Mouse (Mus musculus): ENCODE data around the gene Nectin3. TPM values are rescaled to one million over a fixed set of nuclear protein-coding genes. Genes with fewer than 3 reads are reported as not detected.

The Nectin3 gene
- polyA plus RNA-seq (2015; fragmentation: Nextera tagmentation; extraction: Ambion mirVana), result 26.3 and 29.8 TPM in 2 replicates

GRCm38 (mm10) chr16:46498421-46498789 is at the start of gene Nectin3:
Nectin3 (minus strand) TSS chr16:46498525.
- WGBS, result 10% methylated on average over 4 of the region's 4 CpGs
- no peak for ATAC-seq (ENCODE audit: insufficient read depth, low FRiP score, low read depth)
- H3K36me3 ChIP-seq, result no peaks in the 10 kb centered on the region

DNA sequence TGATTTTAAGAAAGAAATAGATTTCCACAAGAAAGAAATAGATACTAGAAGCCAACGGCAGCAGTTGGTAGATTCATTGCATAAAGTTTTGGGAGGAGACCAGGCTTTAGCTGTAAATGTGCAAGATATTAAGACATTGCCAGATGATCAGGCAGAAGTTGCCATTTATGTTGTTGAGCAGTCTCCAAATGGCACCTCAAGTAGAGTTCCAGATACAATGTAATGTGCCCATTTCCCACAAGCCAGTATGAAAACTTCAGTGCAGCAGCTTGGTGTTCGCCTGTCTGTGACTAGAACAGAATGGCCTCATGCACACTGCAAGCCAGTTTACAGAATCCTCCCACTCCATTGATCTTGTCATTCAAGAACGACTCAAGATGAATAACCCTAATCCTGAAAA is 39.8 kb upstream of the Nectin3 start:
- 84% methylated on average over 3 of the region's 3 CpGs for WGBS

More at GRCm38 (mm10) chr16:46498421-46498789, at the start of gene Nectin3:
- Histone ChIP-seq H3K27me3 (replicated peaks) (no peaks in the 10 kb centered on the region), H3K4me1 (peaks cover 7% of the 10 kb centered on the region; the same call in 1 of the 2 replicates), H3K4me3 (replicated peaks) (peak within 1 kb of the TSS; percentile 89), H3K4me2 (peak within 1 kb of the TSS; percentile 89), H3K9me3 (no peaks in the 10 kb centered on the region), H3K27ac (peak within 1 kb of the TSS; percentile 95), H3K9ac (peak within 1 kb of the TSS; percentile 50)

GRCm38 (mm10) chr16:46532465-46533254 is 34.3 kb upstream of the Nectin3 start:
- Histone ChIP-seq H3K9me3 (no peaks in the 10 kb centered on the region), H3K36me3 (no peaks in the 10 kb centered on the region), H3K9ac (no peak overlapping the region), H3K27ac (no peak overlapping the region), H3K27me3 (replicated peaks) (no peaks in the 10 kb centered on the region), H3K4me1 (no peaks in the 10 kb centered on the region), H3K4me3 (replicated peaks) (no peak overlapping the region), H3K4me2 (no peak overlapping the region)
- 66% methylated on average over 5 of the region's 5 CpGs for WGBS
- ATAC-seq (ENCODE audit: insufficient read depth, low FRiP score, low read depth), result no peak

More for the DNA sequence above, 39.8 kb upstream of the Nectin3 start:
- Histone ChIP-seq H3K9ac (no peak overlapping the region), H3K36me3 (no peaks in the 10 kb centered on the region), H3K4me2 (no peak overlapping the region), H3K4me3 (replicated peaks) (no peak overlapping the region), H3K4me1 (no peaks in the 10 kb centered on the region), H3K27ac (no peak overlapping the region), H3K27me3 (replicated peaks) (no peaks in the 10 kb centered on the region), H3K9me3 (no peaks in the 10 kb centered on the region)
- no peak for ATAC-seq (ENCODE audit: insufficient read depth, low FRiP score, low read depth)

DNA sequence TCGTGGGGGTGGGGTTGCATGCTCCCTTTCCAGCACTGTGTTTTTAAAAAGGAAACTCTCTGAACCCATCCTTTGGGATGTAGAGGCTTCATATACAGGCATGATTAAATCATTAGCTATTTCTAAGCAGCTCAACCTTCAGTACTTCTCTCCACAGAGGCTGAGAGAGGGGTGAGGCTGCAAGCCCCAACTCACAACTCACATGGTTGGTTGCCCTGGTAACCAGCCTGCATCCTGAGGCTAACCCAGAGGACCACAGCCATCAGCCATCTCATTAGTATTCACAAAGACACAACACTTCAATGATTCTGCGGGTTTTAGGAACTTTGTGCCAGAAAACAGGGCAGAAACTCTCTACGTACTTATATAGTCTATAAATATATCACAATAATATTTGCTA is 32.7 kb upstream of the Nectin3 start:
- H3K4me3 ChIP-seq (replicated peaks), result no peak overlapping the region
- WGBS, result 77% methylated on average over 3 of the region's 3 CpGs
- H3K27ac ChIP-seq, result no peak overlapping the region
- H3K9ac ChIP-seq, result no peak overlapping the region
- H3K27me3 ChIP-seq (replicated peaks), result no peaks in the 10 kb centered on the region
- no peak overlapping the region for H3K4me2 ChIP-seq
- no peaks in the 10 kb centered on the region for H3K36me3 ChIP-seq
- H3K9me3 ChIP-seq, result no peaks in the 10 kb centered on the region
- no peak for ATAC-seq (ENCODE audit: insufficient read depth, low FRiP score, low read depth)
- H3K4me1 ChIP-seq, result no peaks in the 10 kb centered on the region

GRCm38 (mm10) chr16:46520885-46521417 is 22.6 kb upstream of the Nectin3 start:
- Histone ChIP-seq H3K4me2 (no peak overlapping the region), H3K4me1 (no peaks in the 10 kb centered on the region), H3K4me3 (replicated peaks) (no peak overlapping the region), H3K36me3 (no peaks in the 10 kb centered on the region), H3K27ac (no peak overlapping the region), H3K9ac (no peak overlapping the region), H3K9me3 (no peaks in the 10 kb centered on the region), H3K27me3 (replicated peaks) (no peaks in the 10 kb centered on the region)
- no peak for ATAC-seq (ENCODE audit: insufficient read depth, low FRiP score, low read depth)
- 58% methylated on average over 5 of the region's 5 CpGs for WGBS

GRCm38 (mm10) chr16:46519606-46520005 is 21.3 kb upstream of the Nectin3 start:
- Histone ChIP-seq H3K4me3 (replicated peaks) (no peak overlapping the region), H3K4me2 (no peak overlapping the region), H3K27ac (no peak overlapping the region), H3K27me3 (replicated peaks) (no peaks in the 10 kb centered on the region), H3K9ac (no peak overlapping the region), H3K36me3 (no peaks in the 10 kb centered on the region), H3K9me3 (no peaks in the 10 kb centered on the region), H3K4me1 (no peaks in the 10 kb centered on the region)
- WGBS, result 70% methylated on average over 2 of the region's 2 CpGs
- no peak for ATAC-seq (ENCODE audit: insufficient read depth, low FRiP score, low read depth)

DNA sequence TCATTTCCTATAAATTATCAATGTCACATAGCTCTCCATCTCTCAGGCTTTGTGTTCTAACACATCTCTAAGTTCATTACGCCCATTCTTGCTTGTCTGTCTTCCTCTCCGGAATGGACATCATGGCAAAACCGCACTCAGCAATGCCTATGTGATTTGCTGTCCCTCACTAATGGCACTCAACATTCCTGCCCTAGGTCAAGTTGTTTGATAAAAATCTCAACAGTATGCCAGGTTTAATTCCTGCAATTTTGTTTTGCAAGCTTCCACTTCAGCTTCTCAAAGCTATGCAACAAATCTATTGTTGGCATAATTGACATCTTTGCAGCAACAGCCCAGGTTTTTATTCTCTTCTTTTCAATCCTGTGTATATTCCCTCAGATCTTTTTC is 9.6 kb upstream of the Nectin3 start:
- Histone ChIP-seq H3K9ac (no peak overlapping the region), H3K4me1 (no peaks in the 10 kb centered on the region), H3K4me2 (no peak overlapping the region), H3K27ac (no peak overlapping the region), H3K4me3 (replicated peaks) (no peak overlapping the region), H3K36me3 (no peaks in the 10 kb centered on the region), H3K9me3 (no peaks in the 10 kb centered on the region), H3K27me3 (replicated peaks) (no peaks in the 10 kb centered on the region)
- ATAC-seq (ENCODE audit: insufficient read depth, low FRiP score, low read depth), result no peak
- WGBS, result 64% methylated on average over 3 of the region's 3 CpGs

DNA sequence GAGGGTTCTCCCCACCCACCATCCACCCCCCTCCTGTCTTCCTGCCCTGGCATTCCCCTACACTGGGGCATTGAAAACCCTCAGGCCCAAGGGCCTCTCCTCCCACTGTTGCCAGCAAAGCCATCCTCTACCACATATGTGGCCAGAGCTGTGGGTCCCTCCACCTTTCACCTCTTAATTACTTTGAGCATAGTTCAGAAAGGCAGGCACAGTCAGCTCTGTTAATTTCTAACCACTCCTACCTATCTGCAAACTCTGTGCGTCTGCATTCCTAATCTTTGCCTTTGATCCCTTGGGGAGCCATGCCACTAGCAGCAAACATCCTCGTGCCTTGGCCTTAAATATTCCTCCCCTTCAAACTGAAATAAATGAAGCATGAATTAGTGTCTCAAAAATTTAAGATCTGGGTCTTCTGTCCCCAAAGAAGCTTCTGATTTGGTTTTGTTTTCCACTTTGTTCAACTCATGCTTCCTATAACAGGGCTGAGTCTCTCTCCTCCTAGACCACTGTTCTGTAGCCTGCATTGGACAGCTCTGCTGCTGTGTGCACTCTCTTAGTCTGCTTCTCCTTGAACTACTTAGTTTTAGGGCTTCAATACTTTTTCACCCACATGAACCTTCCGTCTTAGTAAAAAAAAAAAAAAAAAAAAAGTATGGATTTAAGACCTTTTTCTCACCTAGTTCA is 9.1 kb upstream of the Nectin3 start:
- Histone ChIP-seq H3K27ac (no peak overlapping the region), H3K27me3 (replicated peaks) (no peaks in the 10 kb centered on the region), H3K4me3 (replicated peaks) (no peak overlapping the region), H3K4me2 (no peak overlapping the region), H3K9ac (no peak overlapping the region), H3K36me3 (no peaks in the 10 kb centered on the region), H3K4me1 (no peaks in the 10 kb centered on the region), H3K9me3 (no peaks in the 10 kb centered on the region)
- peak; percentile 60; the same call in 1 of the 2 replicates for ATAC-seq (ENCODE audit: insufficient read depth, low FRiP score, low read depth)
- 45% methylated on average over 3 of the region's 3 CpGs for WGBS

DNA sequence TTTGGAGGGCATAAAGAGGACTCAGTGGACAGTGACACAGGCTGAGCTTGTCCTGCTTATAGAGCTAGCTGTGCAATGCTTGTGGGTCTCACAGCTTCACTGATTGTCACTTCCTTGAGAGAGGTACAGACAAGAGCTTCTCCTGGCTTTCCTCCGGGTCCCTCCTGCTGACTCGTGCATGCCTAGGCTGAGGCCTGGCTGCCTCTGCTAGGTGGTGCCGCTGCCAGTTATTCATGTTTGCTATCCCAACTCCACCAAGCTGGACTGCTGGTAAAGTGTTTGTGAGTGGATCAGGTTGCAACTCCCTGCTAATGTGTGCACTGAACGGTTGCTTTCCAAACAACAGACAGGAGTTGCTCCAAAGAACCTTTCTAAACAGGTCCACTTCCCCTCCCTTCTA is 5.7 kb upstream of the Nectin3 start:
- WGBS, result 80% methylated on average over 4 of the region's 4 CpGs
- H3K27ac ChIP-seq, result no peak overlapping the region
- no peak for ATAC-seq (ENCODE audit: insufficient read depth, low FRiP score, low read depth)

DNA sequence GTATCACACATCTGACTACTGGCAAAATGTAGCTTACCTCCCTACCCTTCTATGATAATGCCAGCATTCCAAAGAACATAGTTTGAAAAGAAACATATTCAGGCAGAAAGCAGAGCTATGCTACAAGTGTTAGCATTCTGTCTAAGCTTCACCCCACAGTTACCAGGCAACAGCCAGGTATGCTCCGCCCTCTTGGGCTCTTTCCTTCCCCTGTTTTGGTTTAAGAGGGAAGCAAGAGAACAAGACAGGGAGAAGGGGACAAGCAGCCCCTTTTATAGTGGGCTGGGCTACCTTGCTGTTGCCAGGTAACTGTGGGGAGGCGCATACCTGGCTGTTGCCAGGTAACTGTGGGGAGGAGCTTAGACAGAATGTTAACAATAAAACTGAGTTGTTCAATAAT is 4.0 kb upstream of the Nectin3 start:
- Histone ChIP-seq H3K27ac (no peak overlapping the region), H3K27me3 (replicated peaks) (no peaks in the 10 kb centered on the region), H3K4me2 (no peak overlapping the region), H3K4me3 (replicated peaks) (no peak overlapping the region), H3K9me3 (no peaks in the 10 kb centered on the region), H3K9ac (no peak overlapping the region), H3K4me1 (peaks cover 7% of the 10 kb centered on the region; the same call in 1 of the 2 replicates), H3K36me3 (no peaks in the 10 kb centered on the region)
- WGBS, result 74% methylated on average over 2 of the region's 2 CpGs
- ATAC-seq (ENCODE audit: insufficient read depth, low FRiP score, low read depth), result no peak

More for the DNA sequence above, 5.7 kb upstream of the Nectin3 start:
- Histone ChIP-seq H3K4me1 (no peaks in the 10 kb centered on the region), H3K4me3 (replicated peaks) (no peak overlapping the region), H3K4me2 (no peak overlapping the region), H3K9me3 (no peaks in the 10 kb centered on the region), H3K27me3 (replicated peaks) (no peaks in the 10 kb centered on the region), H3K36me3 (no peaks in the 10 kb centered on the region), H3K9ac (no peak overlapping the region)

DNA sequence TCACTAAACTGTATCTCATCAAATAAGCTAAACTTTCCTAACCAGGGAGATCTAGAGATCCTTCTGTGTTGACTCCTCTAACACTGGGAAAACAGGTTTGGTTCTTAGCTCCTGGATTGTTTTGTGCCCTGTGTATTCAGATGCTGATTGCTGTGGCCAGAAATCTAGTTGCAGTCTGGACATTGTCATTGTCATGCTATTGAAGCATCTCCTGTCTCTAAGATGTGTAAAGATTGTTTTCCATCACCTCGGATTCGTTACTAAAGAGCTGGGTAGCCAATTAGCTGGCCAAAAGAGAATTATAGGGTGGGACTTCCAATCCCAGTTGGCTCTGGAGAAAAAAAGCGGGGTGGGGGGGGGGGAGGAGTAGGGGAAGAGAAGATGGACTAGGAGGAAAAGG is 2.4 kb upstream of the Nectin3 start:
- Histone ChIP-seq H3K4me1 (peaks cover 7% of the 10 kb centered on the region; the same call in 1 of the 2 replicates), H3K27me3 (replicated peaks) (no peaks in the 10 kb centered on the region), H3K36me3 (no peaks in the 10 kb centered on the region), H3K4me2 (no peak overlapping the region), H3K4me3 (replicated peaks) (no peak overlapping the region), H3K27ac (no peak overlapping the region), H3K9ac (no peak overlapping the region), H3K9me3 (no peaks in the 10 kb centered on the region)
- 72% methylated on average over 3 of the region's 3 CpGs for WGBS
- ATAC-seq (ENCODE audit: insufficient read depth, low FRiP score, low read depth), result no peak
